Mouse (Mus musculus) bone marrow, adult 2 months (tissue): Measurements from ENCODE around the gene Shc2. TPM values are rescaled to one million over a fixed set of nuclear protein-coding genes. Genes with fewer than 3 reads are reported as not detected.
A peak's percentile ranks its signal among the peaks of the same experiment; 100 is the strongest.

Experiments
- H3K27ac ChIP-seq: fragments of 200-500 bp; 2 replicates; pipeline ENCODE4 v1.5.1; 2012; ENCODE audit warnings: low read depth, mild to moderate bottlenecking, control low read depth, inconsistent platforms, low read length; ENCODE audit not compliant: control insufficient read depth, poor library complexity, insufficient read depth
- H3K4me1 ChIP-seq: fragments of 200-500 bp; 2 replicates; pipeline ENCODE4 v1.6.1; 2011; ENCODE audit warnings: low read length; ENCODE audit not compliant: control insufficient read depth, insufficient read depth
- H3K4me3 ChIP-seq: fragments of 200-500 bp; replicated peaks from 2 replicates; pipeline ENCODE3; 2011; ENCODE audit warnings: mild to moderate bottlenecking, low read depth, low read length, control low read depth; ENCODE audit not compliant: control insufficient read depth
- CTCF ChIP-seq: fragments of 200-500 bp; IDR thresholded peaks from 2 replicates; pipeline ENCODE4 v1.5.1; 2011; ENCODE audit warnings: low read length, control low read depth; ENCODE audit not compliant: control insufficient read depth, insufficient read depth
- POLR2A ChIP-seq: fragments of 200-500 bp; IDR thresholded peaks from 2 replicates; pipeline ENCODE4 v1.6.1; 2011; ENCODE audit warnings: low read depth, mild to moderate bottlenecking, control low read depth, low read length, borderline replicate concordance; ENCODE audit not compliant: control insufficient read depth
- WGBS: fragments of 180-500 bp; shearing (Covaris S2); methylation state at CpG from one replicate; pipeline ENCODE4 v1.1.7; 2018; 5-methylcytosine and 5-hydroxymethylcytosine counted together
- polyA plus RNA-seq: library from polyadenylated mRNA; stranded (reverse); fragments of >200 nt; gene quantifications from 2 replicates; pipeline ENCODE4 v1.2.4, GENCODE M21; 2011; ENCODE audit warnings: low replicate concordance; ENCODE audit not compliant: missing spikeins, insufficient read depth, insufficient read length

Shc2 gene
- polyA plus RNA-seq, 1 experiment, result 2.1 TPM

DNA sequence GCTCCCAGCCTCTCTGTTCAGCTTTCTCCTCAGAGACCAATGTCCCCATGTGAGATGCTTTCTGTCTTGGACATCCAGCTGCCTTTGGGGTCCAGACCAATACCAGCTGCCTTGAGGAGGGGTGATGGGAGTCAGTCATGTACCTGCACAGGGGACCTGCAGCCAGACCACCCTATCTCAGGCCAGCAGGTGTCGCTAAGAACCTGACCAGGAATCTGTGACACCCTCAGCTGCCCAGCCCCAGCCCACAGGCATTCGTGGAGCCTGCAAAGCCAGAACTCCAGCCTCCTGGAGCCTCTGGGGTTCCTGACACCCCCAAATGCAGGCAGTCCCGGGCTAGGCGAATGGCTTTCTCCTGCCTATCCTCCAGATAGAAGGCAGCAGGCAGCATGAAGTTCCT lies 21.1 kb upstream of the Shc2 start:
- Histone ChIP-seq H3K27ac (no peak overlapping the region), H3K4me3 (no peak overlapping the region), H3K4me1 (no peaks in the 10 kb centered on the region)
- 32% methylated on average over 4 of the region's 4 CpGs for WGBS
- TF ChIP-seq CTCF, result peak; percentile 43
- TF ChIP-seq POLR2A, result no peak

GRCm38 (mm10) chr10:79654946-79655395 lies 17.3 kb upstream of the Shc2 start:
- Histone ChIP-seq H3K4me1 (no peaks in the 10 kb centered on the region), H3K4me3 (no peak overlapping the region), H3K27ac (no peak overlapping the region)
- 52% methylated on average over 1 of the region's 1 CpGs for WGBS
- TF ChIP-seq CTCF (no peak), POLR2A (no peak)

GRCm38 (mm10) chr10:79652789-79653188 lies 15.1 kb upstream of the Shc2 start:
- TF ChIP-seq POLR2A (no peak), CTCF (no peak)
- WGBS, result 74% methylated on average over 7 of the region's 7 CpGs
- no peak overlapping the region for H3K4me3 ChIP-seq

DNA sequence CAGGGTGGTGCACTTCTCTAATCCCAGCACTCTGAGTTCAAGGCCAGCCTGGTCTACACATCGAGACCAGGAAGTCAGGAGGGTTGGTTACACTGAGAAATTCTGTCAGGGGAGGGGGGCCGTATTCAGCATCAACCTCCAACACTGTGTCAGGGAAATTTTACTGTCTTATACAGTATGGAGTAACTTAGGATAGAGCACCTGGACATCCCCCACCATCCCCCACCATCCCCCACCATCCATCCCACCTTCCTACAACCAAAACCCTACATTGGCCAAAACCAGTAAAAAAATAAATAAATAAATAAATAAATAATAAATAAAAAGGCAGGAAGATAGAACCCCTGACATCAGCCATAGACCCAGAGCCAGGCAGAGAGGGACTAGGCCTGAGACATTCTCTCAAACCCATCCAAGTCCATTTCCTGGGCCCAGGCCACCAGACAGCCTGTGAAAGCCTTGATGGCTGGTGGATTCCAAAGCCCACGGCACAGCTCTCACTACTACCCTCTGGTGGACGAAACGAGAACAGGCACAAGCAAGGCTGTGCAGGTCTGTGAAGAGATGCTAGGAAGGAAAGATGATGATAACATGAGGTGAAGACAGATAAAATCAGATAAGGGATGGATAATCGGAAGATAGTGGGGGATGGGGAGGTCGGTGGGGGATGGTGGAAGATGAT lies 11.5 kb upstream of the Shc2 start:
- TF ChIP-seq CTCF (peak; percentile 91), POLR2A (no peak)
- Histone ChIP-seq H3K4me1 (no peaks in the 10 kb centered on the region), H3K27ac (no peak overlapping the region), H3K4me3 (no peak overlapping the region)
- 23% methylated on average over 7 of the region's 7 CpGs for WGBS

More at GRCm38 (mm10) chr10:79652789-79653188, 15.1 kb upstream of the Shc2 start:
- Histone ChIP-seq H3K27ac (no peak overlapping the region), H3K4me1 (no peaks in the 10 kb centered on the region)

DNA sequence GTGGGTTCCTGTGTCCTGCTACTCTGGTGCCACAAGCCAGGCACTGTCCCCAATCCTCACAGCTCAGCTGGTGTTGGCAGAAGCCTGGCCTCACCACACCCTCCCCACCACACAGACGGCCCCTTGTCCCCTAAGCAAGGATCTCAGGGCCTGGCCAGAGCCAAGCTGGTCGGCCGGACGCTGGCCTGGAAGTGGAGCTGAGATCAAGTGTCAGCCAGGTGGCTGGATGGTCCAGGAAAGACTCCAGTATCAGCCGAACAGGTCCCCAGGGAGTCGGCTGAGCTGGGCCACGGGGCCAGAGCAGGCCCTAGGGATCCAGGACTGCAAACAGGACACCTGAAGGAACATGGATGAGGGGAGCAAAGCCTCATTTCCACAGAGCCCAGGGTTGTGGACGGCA lies 8.0 kb upstream of the Shc2 start, which contains the start of gene Odf3l2:
Gene Odf3l2 (minus strand): TSS at position 28 of the 400 bp plus-strand sequence.
- Histone ChIP-seq H3K4me1 (no peaks in the 10 kb centered on the region), H3K27ac (no peak within 1 kb of the TSS), H3K4me3 (no peak within 1 kb of the TSS)
- TF ChIP-seq POLR2A (no peak), CTCF (no peak)
- WGBS, result 74% methylated on average over 8 of the region's 8 CpGs

DNA sequence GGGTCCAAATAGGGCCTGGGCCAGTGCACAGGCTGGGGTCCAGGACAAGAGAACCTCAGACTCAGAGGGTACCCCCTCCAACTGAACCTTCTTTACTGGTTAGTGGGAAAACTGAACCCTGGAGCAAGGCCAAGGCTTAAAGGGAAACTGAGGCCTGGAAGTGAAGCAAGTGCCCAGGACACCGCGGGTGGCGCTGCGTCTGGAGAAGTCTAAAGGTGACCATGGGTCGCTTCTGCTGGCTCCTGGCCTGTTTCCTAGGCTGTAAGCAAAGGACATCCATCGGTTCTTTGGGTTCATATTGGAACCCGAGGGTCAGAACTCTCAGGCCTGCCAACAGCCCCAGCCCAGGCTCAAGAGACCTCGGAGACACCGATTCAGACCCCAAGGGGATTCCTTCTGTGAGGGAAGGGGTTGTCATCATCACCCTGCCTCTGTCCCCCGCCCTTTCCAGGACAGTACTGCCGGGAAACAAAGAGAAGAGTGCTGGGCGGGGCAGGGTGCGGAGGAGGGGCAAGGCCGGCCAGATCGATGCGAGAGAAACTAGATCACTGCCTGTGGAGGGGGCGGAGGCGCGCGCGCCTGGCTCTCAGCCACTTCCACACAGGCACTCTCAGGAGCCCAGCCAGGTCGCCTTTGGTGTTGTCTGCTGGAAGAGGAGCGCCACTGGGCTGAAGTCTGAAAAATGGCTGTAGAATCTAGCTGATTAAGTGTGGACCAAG lies 927 bp upstream of the Shc2 start:
- no peak for TF ChIP-seq CTCF
- no peak for TF ChIP-seq POLR2A
- 13% methylated on average over 23 of the region's 23 CpGs for WGBS
- H3K4me3 ChIP-seq, result no peak overlapping the region

DNA sequence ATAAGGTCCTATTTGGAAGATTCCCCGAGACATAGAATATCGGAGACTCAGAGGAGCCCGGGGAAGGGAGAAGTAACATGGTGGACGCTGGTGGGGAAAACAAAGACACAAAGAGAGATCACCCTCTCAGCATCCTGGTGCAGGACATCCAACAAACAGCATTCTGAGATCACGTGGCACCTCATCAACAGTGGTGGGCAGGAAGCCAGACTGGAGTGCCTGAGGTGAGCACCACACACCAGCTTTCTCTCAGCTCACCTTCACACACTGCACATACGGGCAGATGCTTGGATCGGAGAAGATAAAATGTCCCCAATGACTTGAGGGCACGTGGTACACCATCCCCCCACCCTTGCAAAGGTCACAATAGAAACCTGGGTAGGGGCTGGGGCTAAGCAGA lies 1.4 kb downstream of the Shc2 start:
- H3K4me3 ChIP-seq, result no peak overlapping the region

More for the DNA sequence above, 927 bp upstream of the Shc2 start:
- Histone ChIP-seq H3K4me1 (no peaks in the 10 kb centered on the region), H3K27ac (no peak overlapping the region)

GRCm38 (mm10) chr10:79633006-79633777 lies 4.5 kb downstream of the Shc2 start:
- WGBS, result 64% methylated on average over 17 of the region's 17 CpGs
- Histone ChIP-seq H3K27ac (no peak overlapping the region), H3K4me1 (no peaks in the 10 kb centered on the region), H3K4me3 (no peak overlapping the region)
- no peak for TF ChIP-seq CTCF
- TF ChIP-seq POLR2A, result no peak

More for the DNA sequence above, 1.4 kb downstream of the Shc2 start:
- no peak for TF ChIP-seq CTCF
- 76% methylated on average over 8 of the region's 8 CpGs for WGBS
- Histone ChIP-seq H3K4me1 (no peaks in the 10 kb centered on the region), H3K27ac (no peak overlapping the region)
